Mouse (Mus musculus) liver, embryonic 14 days (tissue): Measurements from ENCODE around the gene Snx13. TPM values are rescaled to one million over a fixed set of nuclear protein-coding genes. Genes with fewer than 3 reads are reported as not detected.

Experiments
- polyA plus RNA-seq: library from polyadenylated mRNA; depleted of rRNA; stranded (reverse); fragments of >200 nt; gene quantifications from 2 replicates; pipeline ENCODE4 v1.2.3, GENCODE M21; 2012; rRNA removed

Gene Snx13
- 2.8 and 2.9 TPM in 2 replicates for polyA plus RNA-seq

GRCm38 (mm10) chr12:35046999-35047319 lies at the start of gene Snx13:
Gene Snx13, plus strand, starts transcription at chr12:35047186.

Other genes with a start within 250 kb of the Snx13 start
- gene Hdac9, start 130.1 kb upstream of the Snx13 start, polyA plus RNA-seq, result 1.2 and 1.4 TPM in 2 replicates
- gene Prps1l1, start 62.4 kb upstream of the Snx13 start, polyA plus RNA-seq, result not detected in 2 replicates